Mouse (Mus musculus) liver, embryonic 12.5 days (tissue): ENCODE measurements around the gene Hmga1b. TPM values are rescaled to one million over a fixed set of nuclear protein-coding genes. Genes with fewer than 3 reads are reported as not detected.
"Not testable (repeated sequence)": the region's sequence is repeated elsewhere in the genome, so short reads cannot be mapped to it uniquely, and the experiment has no call there.

ENCODE experiments used
- ATAC-seq: fragments of 200-750 bp; cut with Nextera tagmentation; 2 replicates; pipeline ENCODE4 v1.8.0; 2017; ENCODE audit warnings: moderate number of reproducible peaks, mild to moderate bottlenecking, moderate library complexity
- H3K27ac ChIP-seq: fragments of 300-500 bp; sonication (generic); 2 replicates; pipeline ENCODE4 v1.5.1; 2016; ENCODE audit warnings: mild to moderate bottlenecking
- H3K27me3 ChIP-seq: fragments of 300-500 bp; sonication (generic); replicated peaks from 2 replicates; pipeline ENCODE4 v1.6.1; 2016; ENCODE audit warnings: mild to moderate bottlenecking, moderate library complexity
- H3K36me3 ChIP-seq: fragments of 300-500 bp; sonication (generic); 2 replicates; pipeline ENCODE4 v1.6.1; 2016; ENCODE audit warnings: mild to moderate bottlenecking, moderate library complexity
- H3K4me1 ChIP-seq: fragments of 300-500 bp; sonication (generic); 2 replicates; pipeline ENCODE4 v1.6.1; 2016
- H3K4me2 ChIP-seq: fragments of 300-500 bp; sonication (generic); 2 replicates; pipeline ENCODE4 v1.6.1; 2016; ENCODE audit warnings: mild to moderate bottlenecking, moderate library complexity
- H3K4me3 ChIP-seq: fragments of 300-500 bp; sonication (generic); 2 replicates; pipeline ENCODE4 v1.5.1; 2016; ENCODE audit warnings: mild to moderate bottlenecking, moderate library complexity
- H3K9ac ChIP-seq: fragments of 300-500 bp; sonication (generic); 2 replicates; pipeline ENCODE4 v1.6.1; 2016; ENCODE audit warnings: mild to moderate bottlenecking, moderate library complexity
- H3K9me3 ChIP-seq: fragments of 300-500 bp; sonication (generic); replicated peaks from 2 replicates; pipeline ENCODE4 v1.6.1; 2016; ENCODE audit warnings: mild to moderate bottlenecking, moderate library complexity
- WGBS: fragments of 180-500 bp; shearing (Covaris S2); methylation state at CpG from one replicate; pipeline ENCODE4 v1.1.7; 2016; ENCODE audit not compliant: insufficient replicate concordance; 5-methylcytosine and 5-hydroxymethylcytosine counted together
- polyA plus RNA-seq: library from polyadenylated mRNA; unstranded; fragments of >200 nt; fragmentation: Nextera tagmentation; extraction: Ambion mirVana; gene quantifications from 2 replicates; pipeline ENCODE4 v1.2.1, GENCODE M21; 2016

The Hmga1b gene
- polyA plus RNA-seq, 1 experiment from 2014 or later, result 7.3 TPM

DNA sequence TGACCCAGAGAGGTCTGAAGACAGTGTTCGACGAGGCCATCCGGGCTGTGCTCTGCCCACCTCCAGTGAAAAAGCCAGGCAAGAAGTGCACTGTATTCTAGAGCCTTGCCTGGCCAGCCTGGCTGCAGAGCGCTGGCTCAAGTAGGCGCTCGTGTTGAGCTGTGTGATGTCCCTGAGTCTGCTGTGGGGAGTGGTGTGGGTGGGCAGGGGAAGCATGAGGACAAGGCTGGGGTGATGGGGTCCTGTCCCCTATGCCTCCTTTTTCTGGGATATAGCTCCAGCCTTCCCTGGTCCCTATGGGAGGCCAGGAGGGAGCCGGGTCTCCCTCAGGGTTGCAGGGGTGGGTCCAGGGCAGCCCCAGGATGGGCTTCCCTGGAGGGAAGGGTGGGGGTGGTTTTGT lies 39.1 kb upstream of the Hmga1b start:
- 80% methylated on average over 7 of the region's 7 CpGs for WGBS
- Histone ChIP-seq H3K4me3 (no peak overlapping the region), H3K9ac (no peak overlapping the region), H3K4me1 (peaks cover 34% of the 10 kb centered on the region), H3K27ac (no peak overlapping the region), H3K27me3 (peaks cover 55% of the 10 kb centered on the region), H3K4me2 (no peak overlapping the region), H3K9me3 (no peaks in the 10 kb centered on the region), H3K36me3 (peaks cover 20% of the 10 kb centered on the region)
- ATAC-seq, result no peak

DNA sequence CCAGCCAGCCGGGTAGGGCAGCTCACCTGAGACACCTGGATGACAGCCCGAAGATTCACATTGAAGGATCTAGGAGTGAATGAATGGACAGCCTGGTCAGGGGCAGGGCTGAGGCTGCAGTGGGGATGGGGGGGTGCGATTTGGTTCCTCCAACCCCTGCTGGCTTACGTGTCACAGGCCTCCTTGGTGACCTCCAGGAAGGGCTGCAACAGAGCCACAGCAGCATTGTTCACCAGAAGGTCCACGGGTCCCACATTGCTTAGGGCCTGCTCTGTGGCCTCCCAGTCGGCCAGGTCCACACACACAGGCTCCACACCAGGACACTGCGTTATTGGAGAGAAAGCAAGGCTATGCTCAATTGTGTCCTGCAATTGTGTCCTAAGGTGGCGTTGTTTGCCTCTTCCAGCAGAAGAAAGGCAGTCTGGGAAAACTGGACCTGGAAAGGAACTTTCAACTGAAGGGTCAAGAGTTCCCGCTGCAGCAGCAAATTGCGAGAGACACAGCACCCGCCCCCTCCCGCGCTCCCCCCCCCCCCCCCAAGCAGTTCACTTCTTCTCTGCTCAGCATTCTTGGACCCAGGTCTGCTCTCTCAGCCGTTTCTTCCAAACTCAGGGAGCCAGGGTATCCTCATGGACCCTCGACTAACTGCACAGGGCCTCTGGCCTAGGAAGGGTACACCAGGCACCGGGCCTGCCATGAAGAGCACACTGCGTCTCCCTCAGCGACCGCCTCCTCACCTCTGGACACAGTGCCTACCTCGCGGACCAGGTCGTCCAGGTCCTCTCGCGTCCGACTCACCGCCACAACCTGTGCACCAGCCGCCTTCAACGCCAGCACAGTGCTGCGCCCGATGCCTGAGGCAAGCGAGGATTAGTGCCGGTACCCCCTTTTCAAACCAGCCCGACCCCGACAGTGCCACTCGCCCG lies 36.1 kb upstream of the Hmga1b start:
- Histone ChIP-seq H3K36me3 (0 out of 2 replicates have a peak, but pooled peaks cover 3% of the 10 kb centered on the region), H3K9ac (peak overlapping the region; percentile 67), H3K4me1 (peaks cover 32% of the 10 kb centered on the region), H3K4me3 (peak overlapping the region; percentile 65), H3K27me3 (peaks cover 51% of the 10 kb centered on the region), H3K9me3 (no peaks in the 10 kb centered on the region), H3K27ac (no peak overlapping the region), H3K4me2 (peak overlapping the region; percentile 92)
- WGBS, result 20% methylated on average over 36 of the region's 36 CpGs
- peak; percentile 40 for ATAC-seq

DNA sequence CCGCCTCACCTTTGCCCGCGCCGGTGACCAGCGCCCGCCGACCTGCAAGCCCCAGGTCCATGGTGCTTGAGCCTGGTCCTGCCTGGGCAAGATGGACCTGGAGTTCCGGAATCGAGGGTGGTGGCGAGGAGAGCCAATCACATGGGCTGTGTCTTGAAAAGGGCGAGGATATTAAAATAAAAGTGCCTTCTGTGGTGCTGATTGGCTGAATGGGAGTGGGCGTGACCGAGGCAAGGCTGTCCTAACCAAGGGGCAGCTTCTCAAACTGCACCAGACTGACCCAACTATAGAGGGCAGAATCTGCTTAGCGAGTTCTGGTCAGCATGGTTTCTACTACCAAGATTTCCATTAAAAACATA lies 35.4 kb upstream of the Hmga1b start, which contains the start of gene Dcxr:
Gene Dcxr, minus strand, starts transcription at position 113 of the 359 bp plus-strand sequence.
- WGBS, result 0% methylated on average over 14 of the region's 14 CpGs
- Histone ChIP-seq H3K4me1 (peaks cover 26% of the 10 kb centered on the region), H3K27ac (no peak within 1 kb of the TSS)

DNA sequence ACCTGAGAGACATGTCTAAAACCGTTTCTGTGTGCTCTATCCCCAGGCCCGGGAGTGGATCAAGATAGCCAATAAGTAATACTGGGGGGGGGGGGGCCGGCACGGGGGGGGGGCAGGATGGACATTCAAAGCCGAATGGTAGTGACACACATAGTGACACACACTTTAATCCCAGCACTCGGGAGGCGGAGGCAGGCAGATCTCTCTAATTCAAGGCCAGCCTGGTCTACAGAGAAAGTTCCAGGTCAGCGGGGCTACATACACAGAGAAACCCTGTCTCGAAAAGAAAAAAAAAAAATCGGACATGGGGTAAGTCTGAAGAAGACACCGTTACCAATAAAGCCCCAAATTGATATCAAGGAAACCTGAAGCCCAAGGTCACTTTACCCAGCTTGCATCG lies 35.0 kb upstream of the Hmga1b start:
- Histone ChIP-seq H3K4me2 (peak overlapping the region; percentile 92), H3K27ac (no peak overlapping the region), H3K4me1 (peaks cover 25% of the 10 kb centered on the region), H3K9ac (0 out of 2 replicates have a peak overlapping the region, but pooled peaks have one; percentile 67), H3K4me3 (0 out of 2 replicates have a peak overlapping the region, but pooled peaks have one; percentile 65), H3K27me3 (peaks cover 51% of the 10 kb centered on the region), H3K9me3 (no peaks in the 10 kb centered on the region), H3K36me3 (0 out of 2 replicates have a peak, but pooled peaks cover 3% of the 10 kb centered on the region)
- WGBS, result 43% methylated on average over 12 of the region's 12 CpGs
- ATAC-seq, result no peak

More for the DNA sequence above, 35.4 kb upstream of the Hmga1b start, which contains the start of gene Dcxr:
- no peaks in the 10 kb centered on the region for H3K9me3 ChIP-seq
- peak within 1 kb of the TSS; percentile 67 for H3K9ac ChIP-seq
- H3K4me3 ChIP-seq, result peak within 1 kb of the TSS; percentile 65
- peaks cover 51% of the 10 kb centered on the region for H3K27me3 ChIP-seq
- peak within 1 kb of the TSS; percentile 92 for H3K4me2 ChIP-seq
- peak; percentile 89 for ATAC-seq
- H3K36me3 ChIP-seq, result 0 out of 2 replicates have a peak, but pooled peaks cover 3% of the 10 kb centered on the region

DNA sequence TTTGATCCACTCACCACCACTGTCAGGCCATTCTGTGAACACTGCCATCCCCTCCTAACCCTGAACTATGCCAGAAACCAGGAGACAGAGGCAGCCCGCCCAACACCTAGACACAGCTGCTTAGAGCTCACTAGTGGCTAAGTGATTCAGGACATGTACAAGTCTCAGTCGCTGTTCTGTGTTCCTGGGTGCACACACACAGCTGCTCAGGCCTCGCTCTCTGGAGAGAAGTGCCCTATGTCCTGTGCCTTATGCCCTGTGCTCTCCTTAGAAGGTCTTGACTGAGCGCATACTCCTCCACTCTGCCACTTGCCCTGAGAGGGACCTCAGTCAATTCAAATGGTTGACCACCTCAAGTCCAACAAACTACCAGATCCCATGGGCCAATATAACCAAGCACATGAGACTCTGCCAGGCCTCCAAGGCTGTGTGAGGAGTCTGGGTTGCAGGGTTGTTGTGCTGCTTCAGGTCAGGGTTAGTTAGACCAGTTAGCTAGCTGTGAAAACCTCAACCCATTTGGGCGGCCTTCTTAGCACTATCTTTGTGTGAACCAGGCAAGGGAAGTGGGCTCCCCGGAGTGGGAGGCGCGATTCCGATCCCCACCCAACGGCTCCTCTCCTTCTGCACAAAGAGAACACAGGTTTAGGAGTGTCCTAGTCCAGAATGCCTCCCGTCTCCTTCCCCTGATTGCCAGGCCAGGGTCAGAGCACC lies 33.9 kb upstream of the Hmga1b start:
- peaks cover 25% of the 10 kb centered on the region for H3K4me1 ChIP-seq
- WGBS, result 67% methylated on average over 11 of the region's 11 CpGs
- 0 out of 2 replicates have a peak, but pooled peaks cover 3% of the 10 kb centered on the region for H3K36me3 ChIP-seq
- no peaks in the 10 kb centered on the region for H3K9me3 ChIP-seq
- H3K27ac ChIP-seq, result no peak overlapping the region
- peaks cover 50% of the 10 kb centered on the region for H3K27me3 ChIP-seq
- no peak for ATAC-seq
- H3K4me2 ChIP-seq, result peak overlapping the region; percentile 54
- H3K9ac ChIP-seq, result no peak overlapping the region
- no peak overlapping the region for H3K4me3 ChIP-seq

DNA sequence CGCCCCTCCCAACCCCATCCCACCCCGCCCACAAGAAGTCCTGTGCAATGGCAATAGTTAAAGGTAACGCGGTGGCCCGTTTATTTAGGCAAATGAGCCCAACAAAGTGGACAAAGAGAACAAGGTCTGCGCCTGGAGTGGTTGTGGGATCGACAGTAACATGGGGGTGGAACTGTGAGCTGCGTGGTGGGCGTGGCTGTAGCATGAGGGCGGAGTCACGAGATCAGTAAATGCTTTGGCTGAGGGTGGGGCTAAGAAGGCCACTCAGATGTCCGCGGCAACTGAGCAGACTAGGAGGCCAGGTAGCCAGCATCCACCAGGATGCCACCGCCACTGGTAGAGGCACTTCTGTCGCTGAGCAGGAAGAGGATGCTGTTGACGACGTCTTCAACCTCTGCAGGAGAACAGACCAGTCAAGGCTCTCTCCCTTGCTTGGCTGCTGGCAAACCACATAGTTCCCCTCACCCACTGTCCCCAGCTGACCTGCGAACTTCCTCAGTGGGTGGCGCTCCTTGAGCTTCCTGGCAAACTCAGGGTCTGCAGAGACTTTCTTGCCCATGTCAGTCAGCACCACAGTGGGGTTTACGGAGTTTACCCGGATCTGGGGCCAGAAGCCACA lies 33.1 kb upstream of the Hmga1b start:
- H3K36me3 ChIP-seq, H3K4me3 ChIP-seq, H3K27ac ChIP-seq, H3K9me3 ChIP-seq: not testable (repeated sequence)
- Histone ChIP-seq H3K4me2 (peak overlapping the region; percentile 54), H3K4me1 (peaks cover 25% of the 10 kb centered on the region), H3K27me3 (peaks cover 48% of the 10 kb centered on the region), H3K9ac (0 out of 2 replicates have a peak overlapping the region, but pooled peaks have one; percentile 14)
- ATAC-seq, result 0 out of 2 replicates have a peak, but pooled peaks have one; percentile 45
- WGBS, result 5% methylated on average over 18 of the region's 21 CpGs

DNA sequence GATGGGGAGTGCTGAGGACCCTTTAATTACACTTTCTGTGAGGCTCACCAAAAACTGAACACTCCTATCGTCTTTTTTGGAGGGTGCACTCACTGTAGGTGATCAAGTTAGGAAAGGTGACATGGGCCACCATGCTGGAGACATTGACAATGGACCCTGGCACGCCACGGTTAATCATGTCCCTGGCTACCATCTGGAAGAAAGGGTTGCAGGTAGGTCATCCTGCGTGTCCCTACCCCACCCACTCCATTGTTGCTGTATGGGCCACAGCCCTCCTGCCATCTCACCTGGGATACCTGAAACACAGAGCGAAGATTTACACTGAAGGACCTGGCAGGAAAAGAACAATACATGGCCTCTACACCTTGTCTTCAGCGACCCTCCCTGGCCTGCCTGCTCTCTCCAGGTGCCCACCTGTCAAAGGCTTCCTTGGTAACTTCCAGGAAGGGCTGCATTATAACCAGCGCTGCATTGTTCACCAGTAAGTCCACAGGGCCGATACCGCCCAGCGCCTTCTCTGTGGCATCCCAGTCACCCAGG lies 32.2 kb upstream of the Hmga1b start:
- Histone ChIP-seq H3K4me3 (no peak overlapping the region), H3K27me3 (peaks cover 50% of the 10 kb centered on the region), H3K9me3 (no peaks in the 10 kb centered on the region), H3K9ac (no peak overlapping the region), H3K4me1 (peaks cover 25% of the 10 kb centered on the region), H3K4me2 (no peak overlapping the region), H3K27ac (no peak overlapping the region), H3K36me3 (0 out of 2 replicates have a peak, but pooled peaks cover 3% of the 10 kb centered on the region)
- no peak for ATAC-seq
- 71% methylated on average over 10 of the region's 10 CpGs for WGBS

DNA sequence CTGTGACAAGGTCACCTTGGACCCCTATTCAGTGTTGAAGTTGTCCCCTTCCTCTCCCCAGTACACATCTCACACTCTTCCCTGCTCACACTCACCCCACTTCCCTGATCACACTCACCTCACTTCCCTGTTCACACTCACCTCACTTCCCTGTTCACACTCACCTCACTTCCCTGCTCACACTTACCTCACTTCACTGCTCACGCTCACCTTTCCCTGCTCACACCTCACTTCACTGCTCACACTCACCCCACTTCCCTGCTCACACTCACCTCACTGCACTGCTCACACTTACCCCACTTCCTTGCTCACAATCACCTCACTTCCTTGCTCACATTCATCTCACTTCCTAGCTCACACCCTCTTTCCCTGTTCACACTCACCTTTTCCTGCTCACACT lies 31.2 kb upstream of the Hmga1b start:
- no peak for ATAC-seq
- Histone ChIP-seq H3K27ac (no peak overlapping the region), H3K27me3 (peaks cover 40% of the 10 kb centered on the region), H3K4me3 (no peak overlapping the region), H3K4me1 (peaks cover 21% of the 10 kb centered on the region), H3K36me3 (no peaks in the 10 kb centered on the region), H3K9me3 (no peaks in the 10 kb centered on the region), H3K9ac (no peak overlapping the region), H3K4me2 (no peak overlapping the region)
- WGBS, result 79% methylated on average over 1 of the region's 1 CpGs

DNA sequence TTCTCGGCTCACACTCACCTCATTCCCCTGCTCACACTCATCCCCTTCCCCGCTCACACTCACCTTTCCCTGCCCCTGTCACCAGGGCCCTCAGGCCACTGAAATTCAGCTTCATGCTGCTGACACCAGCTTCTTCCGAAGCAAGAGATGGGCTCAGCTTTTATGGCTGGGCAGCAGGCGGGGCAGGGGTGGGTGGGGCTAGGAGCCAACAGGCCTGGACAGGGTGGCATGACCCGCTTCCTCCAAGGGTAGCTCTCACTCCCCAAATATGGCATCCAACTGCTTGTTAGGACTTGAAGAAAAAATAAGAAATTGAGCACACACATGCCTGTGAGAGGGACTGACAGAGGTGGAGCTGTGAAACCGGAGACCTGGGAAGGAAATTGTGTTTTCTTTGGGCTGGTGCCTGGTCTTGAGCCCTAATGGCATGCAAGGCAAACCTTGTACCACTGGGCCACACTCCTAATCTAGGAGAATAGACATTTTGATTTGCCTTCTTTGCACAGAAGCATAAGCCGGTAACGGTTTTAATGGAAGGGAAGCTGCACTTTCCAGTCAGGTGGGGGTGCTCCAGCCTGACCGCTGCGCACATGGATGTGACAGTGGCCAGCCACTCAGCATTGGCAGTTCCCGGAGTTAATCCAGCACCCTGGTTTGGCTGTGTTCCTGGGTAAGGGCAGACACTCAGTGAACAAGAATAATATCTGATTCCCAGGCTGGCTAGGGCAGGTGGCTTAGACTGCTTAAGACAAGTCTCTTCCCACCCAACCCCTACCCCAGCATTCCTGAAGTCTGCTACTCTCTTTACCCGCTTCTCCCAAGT lies 30.5 kb upstream of the Hmga1b start, which contains the start of gene Cbr2:
Gene Cbr2, minus strand, starts transcription at position 257 of the 823 bp plus-strand sequence.
- no peak for ATAC-seq
- WGBS, result 66% methylated on average over 12 of the region's 12 CpGs
- H3K36me3 ChIP-seq, result no peaks in the 10 kb centered on the region
- peaks cover 40% of the 10 kb centered on the region for H3K27me3 ChIP-seq
- H3K4me2 ChIP-seq, result no peak within 1 kb of the TSS
- no peaks in the 10 kb centered on the region for H3K9me3 ChIP-seq
- H3K4me3 ChIP-seq, result no peak within 1 kb of the TSS
- no peak within 1 kb of the TSS for H3K27ac ChIP-seq
- H3K9ac ChIP-seq, result no peak within 1 kb of the TSS
- H3K4me1 ChIP-seq, result peaks cover 15% of the 10 kb centered on the region

DNA sequence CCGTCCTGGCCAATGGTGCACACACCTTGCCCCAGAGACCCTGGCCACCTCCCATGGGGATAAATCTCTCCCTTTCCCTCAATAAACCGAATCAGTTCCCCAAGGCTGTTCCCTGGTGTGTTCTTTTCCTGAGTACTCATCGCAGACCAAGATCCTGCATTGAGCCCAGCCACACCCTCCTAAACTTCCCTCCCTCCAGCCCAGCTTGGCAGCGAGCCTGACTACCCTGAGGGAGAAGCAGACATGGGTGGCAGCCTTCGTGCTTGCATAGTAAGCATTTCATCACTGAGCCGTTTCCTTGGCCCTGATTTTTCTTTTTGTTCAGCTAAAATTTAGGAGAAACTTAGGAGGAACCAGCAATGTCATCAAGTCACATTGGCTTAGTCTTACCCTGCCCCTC lies 29.1 kb upstream of the Hmga1b start:
- Histone ChIP-seq H3K36me3 (no peaks in the 10 kb centered on the region), H3K27me3 (peaks cover 40% of the 10 kb centered on the region), H3K4me1 (peaks cover 8% of the 10 kb centered on the region), H3K4me2 (no peak overlapping the region), H3K4me3 (no peak overlapping the region), H3K27ac (no peak overlapping the region), H3K9ac (no peak overlapping the region), H3K9me3 (no peaks in the 10 kb centered on the region)
- 49% methylated on average over 6 of the region's 6 CpGs for WGBS
- ATAC-seq, result no peak

DNA sequence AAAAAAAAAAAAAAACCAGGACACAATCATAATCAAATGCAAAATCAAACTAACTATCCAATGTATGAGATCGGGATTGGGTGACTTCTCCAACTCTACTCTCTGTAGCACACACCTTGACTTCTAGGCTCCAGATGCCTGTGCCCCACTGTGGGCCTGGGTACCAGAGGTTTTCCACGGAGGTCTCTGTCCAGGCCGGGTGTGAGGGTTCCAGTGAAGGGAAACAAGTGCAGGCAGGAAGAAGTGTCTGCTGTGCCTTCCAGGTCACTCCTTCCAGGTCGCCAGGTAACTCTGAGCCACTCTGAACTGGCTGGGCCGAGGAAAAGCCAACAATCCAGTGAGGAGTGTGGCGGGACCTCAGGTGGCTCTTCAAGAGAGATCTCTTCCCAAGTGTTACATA lies 26.2 kb upstream of the Hmga1b start:
- Histone ChIP-seq H3K27me3 (peaks cover 28% of the 10 kb centered on the region), H3K9ac (no peak overlapping the region), H3K4me1 (no peaks in the 10 kb centered on the region), H3K27ac (no peak overlapping the region), H3K4me3 (no peak overlapping the region), H3K36me3 (no peaks in the 10 kb centered on the region), H3K9me3 (no peaks in the 10 kb centered on the region), H3K4me2 (no peak overlapping the region)
- 55% methylated on average over 6 of the region's 6 CpGs for WGBS
- ATAC-seq, result no peak
